Mouse (Mus musculus) hindbrain, postnatal 0 days (tissue): ENCODE measurements around the gene Arfgef3. TPM values are rescaled to one million over a fixed set of nuclear protein-coding genes. Genes with fewer than 3 reads are reported as not detected.

Source experiments
- ATAC-seq: fragments of 200-750 bp; cut with Nextera tagmentation; 2 replicates; pipeline ENCODE4 v1.8.0; 2017; ENCODE audit warnings: mild to moderate bottlenecking, moderate TSS enrichment, moderate library complexity
- DNase-seq: peaks from one replicate; pipeline ENCODE4 v3.0.0-alpha.2; 2015; ENCODE audit warnings: low spot score
- H3K27ac ChIP-seq: fragments of 300-500 bp; sonication (generic); 2 replicates; pipeline ENCODE4 v1.5.1; 2014; ENCODE audit warnings: mild to moderate bottlenecking
- H3K27me3 ChIP-seq: fragments of 300-500 bp; sonication (generic); 2 replicates; pipeline ENCODE4 v1.6.1; 2014; ENCODE audit warnings: low read length, mixed read lengths; ENCODE audit not compliant: insufficient read depth
- H3K36me3 ChIP-seq: fragments of 300-500 bp; sonication (generic); 2 replicates; pipeline ENCODE4 v1.6.1; 2014; ENCODE audit warnings: low read length, mixed read lengths; ENCODE audit not compliant: insufficient read depth
- H3K4me1 ChIP-seq: fragments of 300-500 bp; sonication (generic); 2 replicates; pipeline ENCODE4 v1.6.1; 2014; ENCODE audit warnings: antibody characterized with exemption, low read length, mixed read lengths; ENCODE audit not compliant: insufficient read depth
- H3K4me2 ChIP-seq: fragments of 300-500 bp; sonication (generic); 2 replicates; pipeline ENCODE4 v1.6.1; 2014; ENCODE audit warnings: low read depth, mild to moderate bottlenecking, low read length, moderate library complexity, mixed read lengths
- H3K4me3 ChIP-seq: fragments of 300-500 bp; sonication (generic); 2 replicates; pipeline ENCODE4 v1.5.1; 2014; ENCODE audit warnings: low read length
- H3K9ac ChIP-seq: fragments of 300-500 bp; sonication (generic); replicated peaks from 2 replicates; pipeline ENCODE4 v1.6.1; 2014; ENCODE audit warnings: mild to moderate bottlenecking, low read length, moderate library complexity, mixed read lengths
- H3K9me3 ChIP-seq: fragments of 300-500 bp; sonication (generic); 2 replicates; pipeline ENCODE4 v1.6.1; 2016; ENCODE audit warnings: low read length, mixed read lengths
- CTCF ChIP-seq: IDR thresholded peaks from 2 replicates; pipeline ENCODE4 v1.5.1; 2016; ENCODE audit warnings: antibody characterized with exemption, control low read depth, low read depth
- WGBS: fragments of 180-500 bp; shearing (Covaris S2); extraction: QIAGEN DNeasy Blood & Tissue Kit; methylation state at CpG from one replicate; pipeline ENCODE4 v1.1.7; 2014; 5-methylcytosine and 5-hydroxymethylcytosine counted together
- polyA plus RNA-seq: library from polyadenylated mRNA; unstranded; fragments of >200 nt; fragmentation: Nextera tagmentation; extraction: Ambion mirVana; gene quantifications from 2 replicates; pipeline ENCODE4 v1.2.1, GENCODE M21; 2015
- total RNA-seq: library from RNA; depleted of rRNA; stranded (reverse); fragments of >200 nt; gene quantifications from 2 replicates; pipeline ENCODE4 v1.2.3, GENCODE M21; 2014

Arfgef3 gene
- total and polyA plus RNA-seq, 2 experiments from 2014 or later = 5.6 to 39.0 TPM

DNA sequence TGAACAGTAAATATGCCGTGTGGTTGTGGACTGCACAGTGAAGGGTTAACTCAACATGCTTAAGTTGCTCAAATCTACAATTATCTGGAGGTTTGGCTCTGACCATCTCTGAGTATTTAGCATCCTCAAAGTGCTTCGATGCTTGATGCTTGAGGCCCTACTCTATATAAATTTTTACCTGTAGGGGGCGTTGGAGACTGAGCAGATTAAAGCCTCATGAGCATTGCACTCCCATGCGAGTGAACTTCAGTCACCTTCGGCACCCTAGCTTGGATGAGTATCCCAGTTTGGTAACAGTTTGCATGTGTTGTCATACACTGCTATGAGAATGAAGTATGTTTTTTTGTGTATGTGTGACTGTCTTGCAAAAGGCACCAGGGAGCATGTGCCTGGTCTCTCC is 26.2 kb upstream of the Arfgef3 start:
- 52% methylated on average over 5 of the region's 5 CpGs for WGBS
- ATAC-seq = no peak

DNA sequence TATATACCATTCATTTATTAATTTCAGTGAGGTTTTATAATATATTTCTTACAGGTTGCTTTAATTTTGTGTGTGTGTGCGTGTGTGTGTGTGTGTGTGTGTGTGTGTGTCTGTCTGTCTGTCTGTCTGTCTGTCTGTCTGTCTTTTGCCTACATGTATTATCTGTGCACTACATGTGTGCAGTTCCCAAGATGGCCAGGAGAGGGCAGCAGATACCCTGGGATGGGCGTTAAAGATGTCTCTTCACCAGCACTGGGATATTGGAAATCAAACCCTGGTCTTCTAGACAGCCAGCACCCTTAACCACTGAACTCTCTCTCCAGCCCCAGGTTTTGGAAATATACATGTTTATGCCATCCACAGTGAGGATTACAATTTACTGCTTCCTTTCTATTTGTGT is 16.5 kb upstream of the Arfgef3 start:
- Histone ChIP-seq H3K4me2 (no peak overlapping the region), H3K9me3 (no peaks in the 10 kb centered on the region), H3K4me3 (no peak overlapping the region), H3K27ac (no peak overlapping the region), H3K4me1 (no peaks in the 10 kb centered on the region), H3K36me3 (no peaks in the 10 kb centered on the region), H3K27me3 (no peaks in the 10 kb centered on the region), H3K9ac (no peak overlapping the region)
- peak; percentile 84 for TF ChIP-seq CTCF
- ATAC-seq (no peak), DNase-seq (peak; percentile 64)
- 35% methylated on average over 2 of the region's 2 CpGs for WGBS

More for the DNA sequence above, 26.2 kb upstream of the Arfgef3 start:
- Histone ChIP-seq H3K9me3 (no peaks in the 10 kb centered on the region), H3K9ac (no peak overlapping the region), H3K36me3 (no peaks in the 10 kb centered on the region), H3K27ac (no peak overlapping the region), H3K27me3 (no peaks in the 10 kb centered on the region), H3K4me1 (no peaks in the 10 kb centered on the region), H3K4me3 (no peak overlapping the region), H3K4me2 (no peak overlapping the region)
- DNase-seq = no peak
- TF ChIP-seq CTCF = peak; percentile 17; the same call in 1 of the 2 replicates

- Histone ChIP-seq H3K4me2 (no peak overlapping the region), H3K9me3 (no peaks in the 10 kb centered on the region), H3K27me3 (no peaks in the 10 kb centered on the region), H3K4me3 (no peak overlapping the region), H3K9ac (no peak overlapping the region), H3K4me1 (no peaks in the 10 kb centered on the region), H3K36me3 (no peaks in the 10 kb centered on the region), H3K27ac (no peak overlapping the region)
- ATAC-seq (no peak), DNase-seq (no peak)
- 78% methylated on average over 4 of the region's 4 CpGs for WGBS
- TF ChIP-seq CTCF = no peak
Observed at GRCm38 (mm10) chr10:18750057-18750456, 6.3 kb upstream of the Arfgef3 start.

DNA sequence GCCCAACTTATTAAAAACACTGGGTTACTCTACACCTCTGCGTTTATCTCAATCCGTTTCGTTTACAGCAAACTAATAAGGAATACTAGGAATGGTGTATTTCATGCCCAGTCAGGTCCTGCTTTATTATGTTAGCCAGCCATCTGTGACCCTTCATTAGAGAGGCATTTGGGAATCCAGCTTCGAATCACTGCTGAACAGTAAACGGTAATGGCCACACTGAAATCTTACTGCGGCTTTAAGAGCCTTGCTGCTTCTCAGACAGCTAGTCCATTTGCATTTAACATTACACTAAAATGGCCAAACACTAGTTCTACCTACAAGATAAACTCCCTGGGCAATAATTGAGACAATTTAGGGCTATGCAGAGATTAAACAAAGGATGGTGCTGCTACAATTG is 1.7 kb downstream of the Arfgef3 start:
- peak; percentile 51 for DNase-seq
- TF ChIP-seq CTCF = no peak
- Histone ChIP-seq H3K27ac (peak overlapping the region; percentile 97), H3K4me2 (peak overlapping the region; percentile 82), H3K4me1 (no peaks in the 10 kb centered on the region), H3K4me3 (peak overlapping the region; percentile 67), H3K36me3 (no peaks in the 10 kb centered on the region), H3K27me3 (no peaks in the 10 kb centered on the region), H3K9ac (peak overlapping the region; percentile 86), H3K9me3 (no peaks in the 10 kb centered on the region)
- ATAC-seq = no peak
- WGBS = 40% methylated on average over 6 of the region's 6 CpGs

- H3K4me1 ChIP-seq = no peaks in the 10 kb centered on the region
- DNase-seq (peak; percentile 4), ATAC-seq (no peak)
- WGBS = 74% methylated on average over 8 of the region's 8 CpGs
- H3K9me3 ChIP-seq = no peaks in the 10 kb centered on the region
- peak overlapping the region; percentile 67 for H3K4me3 ChIP-seq
- no peaks in the 10 kb centered on the region for H3K27me3 ChIP-seq
- 0 out of 2 replicates have a peak overlapping the region, but pooled peaks have one; percentile 97 for H3K27ac ChIP-seq
- H3K4me2 ChIP-seq = peak overlapping the region; percentile 82
- TF ChIP-seq CTCF = no peak
- H3K36me3 ChIP-seq = no peaks in the 10 kb centered on the region
- no peak overlapping the region; the same call in 1 of the 2 replicates for H3K9ac ChIP-seq
Observed at GRCm38 (mm10) chr10:18741024-18741423, 2.7 kb downstream of the Arfgef3 start.

DNA sequence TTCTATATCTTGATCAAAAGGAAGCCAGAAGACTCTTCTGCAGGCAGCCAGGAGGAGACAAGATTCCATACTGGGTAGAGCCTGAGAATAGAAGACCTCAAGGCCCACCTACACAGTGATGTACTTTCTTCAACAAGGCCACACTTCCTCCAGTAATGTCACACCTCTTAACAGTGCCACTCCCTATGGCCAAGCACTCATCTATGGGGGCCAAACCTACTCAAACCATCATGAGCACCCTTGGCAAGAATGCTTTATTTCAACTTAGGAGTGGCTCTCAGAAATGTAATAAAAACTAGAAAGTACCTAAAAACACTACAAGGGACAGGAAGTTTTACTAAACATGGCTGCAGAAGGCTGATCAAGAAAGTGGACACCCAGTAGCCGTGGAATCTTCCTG is 15.2 kb downstream of the Arfgef3 start:
- Histone ChIP-seq H3K4me2 (no peak overlapping the region), H3K36me3 (no peaks in the 10 kb centered on the region), H3K9me3 (no peaks in the 10 kb centered on the region), H3K27ac (no peak overlapping the region), H3K4me1 (no peaks in the 10 kb centered on the region), H3K4me3 (no peak overlapping the region), H3K27me3 (no peaks in the 10 kb centered on the region), H3K9ac (no peak overlapping the region)
- WGBS = 98% methylated on average over 1 of the region's 1 CpGs
- ATAC-seq (no peak), DNase-seq (no peak)
- no peak for TF ChIP-seq CTCF

DNA sequence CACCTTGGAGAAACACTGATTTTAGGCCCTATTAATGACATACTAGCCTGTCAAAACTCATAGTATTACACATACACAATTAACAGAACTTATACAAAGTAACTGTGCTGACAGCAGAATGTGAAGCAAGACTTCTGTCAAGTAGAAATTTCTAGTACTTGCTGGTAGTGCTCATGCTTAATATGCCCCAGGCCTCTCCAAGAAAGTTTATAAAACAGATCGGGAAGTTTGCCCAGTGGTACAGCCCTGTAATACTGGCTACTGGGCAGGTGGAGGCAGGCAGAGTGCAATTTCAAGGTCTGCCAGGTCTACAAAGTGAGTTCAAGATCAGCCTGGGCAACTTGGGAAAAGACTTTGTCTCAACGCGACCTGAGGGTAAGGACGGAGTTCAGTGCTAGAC is 32.3 kb downstream of the Arfgef3 start:
- H3K9me3 ChIP-seq = no peaks in the 10 kb centered on the region
- no peak overlapping the region for H3K4me2 ChIP-seq
- 0 out of 2 replicates have a peak, but pooled peaks cover 2% of the 10 kb centered on the region for H3K4me1 ChIP-seq
- no peak for TF ChIP-seq CTCF
- H3K36me3 ChIP-seq = no peaks in the 10 kb centered on the region
- H3K9ac ChIP-seq = no peak overlapping the region
- H3K27me3 ChIP-seq = no peaks in the 10 kb centered on the region
- H3K4me3 ChIP-seq = no peak overlapping the region
- ATAC-seq (no peak), DNase-seq (no peak)
- H3K27ac ChIP-seq = no peak overlapping the region
- WGBS = 89% methylated on average over 4 of the region's 4 CpGs
